Mouse (Mus musculus) cerebellum, adult (tissue): ENCODE measurements around the gene Babam2.

Experiments used
- ATAC-seq: cut with Nextera tagmentation; 2 replicates; pipeline ENCODE4 v1.9.2; 2017; ENCODE audit warnings: mild to moderate bottlenecking, moderate library complexity, mixed read lengths; ENCODE audit not compliant: insufficient number of reproducible peaks, low FRiP score, low TSS enrichment

The Babam2 gene

GRCm38 (mm10) chr5:31924075-31924474, 226.6 kb downstream of the Babam2 start:
- no peak for ATAC-seq

DNA sequence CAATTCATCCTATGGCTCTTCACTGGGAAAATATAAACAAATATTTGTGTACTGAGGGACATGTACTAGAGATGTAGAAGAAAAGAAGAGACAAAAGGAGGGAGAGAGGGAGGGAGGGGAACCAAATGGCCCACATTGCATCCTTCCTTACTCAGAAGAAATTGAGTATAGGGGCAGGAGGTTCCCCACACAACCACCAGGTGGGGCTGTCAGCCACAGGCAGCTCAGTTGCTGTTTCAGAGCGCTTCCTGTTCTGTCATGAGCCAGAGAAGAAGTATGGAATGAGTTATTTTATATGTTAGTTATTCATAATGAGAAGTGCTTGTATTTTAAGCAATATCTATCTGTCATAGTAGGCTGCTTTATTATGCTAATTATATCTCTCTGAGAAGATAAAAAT, 229.1 kb downstream of the Babam2 start:
- no peak for ATAC-seq

DNA sequence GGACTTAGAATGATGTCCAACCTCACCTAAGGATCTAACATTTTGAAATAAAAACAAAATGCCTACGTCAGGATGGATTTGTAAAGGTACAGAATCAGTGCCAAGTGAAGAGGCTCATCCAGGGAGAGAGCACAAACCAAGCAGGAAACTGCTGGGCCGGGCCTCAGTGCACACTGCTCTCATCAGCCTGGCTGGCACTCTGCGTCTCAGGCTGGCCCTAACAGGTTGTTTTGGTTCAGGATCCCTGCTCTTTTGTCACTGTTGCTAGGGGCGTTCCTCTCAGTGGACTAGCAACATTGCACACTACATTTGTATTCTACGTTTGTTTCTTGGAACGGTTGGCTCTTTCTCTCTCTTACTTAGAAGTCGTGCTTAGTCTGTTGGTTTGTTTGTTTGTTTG, 231.5 kb downstream of the Babam2 start:
- no peak for ATAC-seq

- ATAC-seq: no peak
Observed at GRCm38 (mm10) chr5:31931127-31931625, 233.7 kb downstream of the Babam2 start.

DNA sequence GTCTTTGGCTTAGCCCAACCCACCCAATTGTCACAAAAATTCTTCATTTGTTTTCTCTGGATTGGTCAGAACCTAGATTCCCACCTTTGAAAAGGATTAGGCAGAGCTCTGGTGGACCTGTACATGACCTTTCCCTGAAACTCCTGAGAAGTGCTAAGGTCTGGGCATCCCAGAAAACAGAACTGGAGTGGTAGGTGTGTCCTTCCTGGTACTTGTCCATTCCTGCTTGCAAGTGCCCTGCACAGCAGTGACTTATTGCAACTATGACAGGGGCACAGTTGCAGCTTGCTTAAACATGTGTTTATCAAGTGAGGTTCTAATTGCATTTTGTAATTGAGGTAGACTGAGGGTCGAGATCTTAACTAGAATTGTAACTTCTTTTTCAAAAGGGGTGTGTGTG, 234.2 kb downstream of the Babam2 start:
- ATAC-seq: no peak

DNA sequence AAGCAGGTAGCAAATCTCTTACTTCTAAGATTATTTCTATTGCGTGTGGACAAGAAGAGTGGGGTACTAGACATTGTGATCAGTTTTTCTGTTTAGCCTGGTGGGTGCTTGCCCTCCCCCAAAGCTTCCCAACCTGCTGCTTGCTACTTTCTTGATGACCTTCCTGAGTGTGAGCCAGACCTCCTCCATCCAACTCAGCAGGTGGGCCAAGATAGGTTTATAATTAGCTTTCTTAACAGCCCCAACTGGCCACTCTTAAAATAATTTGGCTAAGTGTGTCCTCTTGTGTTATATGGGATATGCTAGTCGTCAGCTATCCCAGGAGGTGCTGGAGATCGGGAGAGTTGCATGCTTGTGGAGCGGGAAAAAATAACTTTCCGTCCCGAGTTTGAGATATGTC, 235.8 kb downstream of the Babam2 start:
- ATAC-seq: no peak

DNA sequence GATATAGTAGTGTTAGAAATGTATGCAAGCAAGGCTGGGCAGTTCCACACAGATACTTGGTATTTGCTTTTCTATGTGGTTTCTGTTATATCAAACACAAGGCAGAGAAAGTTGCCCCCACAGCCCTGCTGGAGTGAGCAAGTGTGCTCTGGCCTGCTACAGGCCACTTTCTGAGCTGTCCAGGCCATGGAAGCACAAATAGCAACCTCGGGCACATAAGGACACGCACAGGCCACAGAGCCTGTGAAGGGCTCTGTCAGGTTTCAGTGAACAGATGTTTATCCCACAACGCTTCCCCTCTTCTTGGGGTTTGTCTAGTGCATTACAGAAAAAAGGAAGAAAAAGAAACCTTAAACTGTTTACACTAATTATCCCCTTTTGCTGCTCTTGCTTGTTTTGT, 236.9 kb downstream of the Babam2 start:
- no peak for ATAC-seq

GRCm38 (mm10) chr5:31935936-31936335, 238.5 kb downstream of the Babam2 start:
- no peak for ATAC-seq

- ATAC-seq: no peak
Observed at GRCm38 (mm10) chr5:31936523-31936922, 239.0 kb downstream of the Babam2 start.

DNA sequence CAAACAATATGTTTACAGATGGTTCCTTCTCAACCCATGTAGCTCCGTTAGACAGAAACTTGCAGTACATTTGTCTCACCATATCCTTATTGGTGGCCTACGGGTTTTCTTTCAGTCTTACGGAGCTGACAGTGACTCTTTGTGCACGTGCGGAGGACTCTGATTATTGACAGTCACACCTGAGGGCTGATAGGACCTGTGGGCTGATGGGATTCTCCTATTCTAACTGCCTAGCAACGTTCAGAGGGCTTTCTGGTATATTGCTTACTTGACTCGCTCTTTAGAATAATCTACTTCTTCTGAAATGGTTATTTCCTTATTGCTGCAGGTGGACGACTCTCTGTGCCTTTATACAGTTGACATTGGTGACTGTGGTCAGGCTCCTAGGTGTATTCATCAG, 243.4 kb downstream of the Babam2 start:
- ATAC-seq: no peak

DNA sequence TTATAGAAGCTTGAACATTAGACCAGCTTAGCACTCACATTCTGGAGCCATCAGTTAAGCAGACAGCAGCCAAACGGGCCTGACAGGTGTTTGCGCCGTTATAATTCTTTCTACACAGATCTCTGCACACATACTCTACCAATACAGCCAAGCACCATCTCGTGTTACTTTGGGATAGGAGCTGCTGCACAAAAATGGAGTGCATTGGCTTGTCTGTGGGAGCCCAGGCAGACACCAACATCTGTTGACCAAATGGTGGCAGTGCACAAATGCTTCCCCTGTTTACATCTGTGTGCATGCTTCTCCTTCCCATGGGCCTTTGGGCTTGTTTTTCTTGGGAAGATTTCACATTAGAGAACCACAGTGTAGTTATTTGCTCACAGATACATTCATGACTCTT, 249.7 kb downstream of the Babam2 start:
- no peak for ATAC-seq

DNA sequence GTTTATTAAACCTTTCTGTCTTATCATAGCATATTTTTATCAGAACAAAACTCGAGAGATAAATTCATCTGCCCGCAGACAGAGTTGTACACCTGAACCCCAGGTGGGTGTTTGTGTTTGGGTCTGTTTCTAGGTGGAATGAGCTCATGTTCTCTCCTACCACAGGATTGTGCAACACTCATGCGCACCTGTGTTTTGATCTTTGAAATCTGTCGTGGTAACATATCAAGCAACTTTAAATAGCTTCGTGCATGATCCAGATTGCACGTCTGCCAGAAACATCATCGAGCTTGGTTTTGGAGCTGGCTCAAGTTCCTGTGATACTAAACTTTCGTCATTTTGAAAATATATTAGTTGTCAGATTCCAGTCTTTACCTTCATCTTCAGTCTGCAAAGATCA, 251.9 kb downstream of the Babam2 start:
- ATAC-seq: no peak

- no peak for ATAC-seq
Observed at GRCm38 (mm10) chr5:31950532-31950931, 253.0 kb downstream of the Babam2 start.

DNA sequence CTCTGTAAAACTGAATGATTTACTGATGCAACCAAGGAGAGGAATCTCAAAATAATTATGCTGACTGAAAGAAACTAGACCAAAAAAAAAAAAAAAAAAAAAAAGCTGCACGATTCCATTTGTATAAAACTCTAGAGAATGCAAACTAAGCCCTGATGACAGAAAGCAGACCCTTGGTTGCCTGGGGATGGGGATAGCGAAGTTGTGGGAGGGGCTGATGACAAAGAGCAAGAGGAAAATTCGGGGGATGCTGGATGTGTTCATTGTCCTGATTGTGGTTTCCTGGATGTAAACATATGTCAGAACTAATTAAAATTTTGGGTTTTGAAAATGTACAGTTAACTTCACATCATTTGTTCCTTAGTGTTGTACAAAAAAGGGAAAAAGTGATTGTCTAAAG, 257.7 kb downstream of the Babam2 start:
- ATAC-seq: no peak

GRCm38 (mm10) chr5:31956336-31956735, 258.9 kb downstream of the Babam2 start:
- ATAC-seq: no peak

GRCm38 (mm10) chr5:31959886-31960285, 262.4 kb downstream of the Babam2 start:
- ATAC-seq: no peak; the same call in 1 of the 2 replicates

DNA sequence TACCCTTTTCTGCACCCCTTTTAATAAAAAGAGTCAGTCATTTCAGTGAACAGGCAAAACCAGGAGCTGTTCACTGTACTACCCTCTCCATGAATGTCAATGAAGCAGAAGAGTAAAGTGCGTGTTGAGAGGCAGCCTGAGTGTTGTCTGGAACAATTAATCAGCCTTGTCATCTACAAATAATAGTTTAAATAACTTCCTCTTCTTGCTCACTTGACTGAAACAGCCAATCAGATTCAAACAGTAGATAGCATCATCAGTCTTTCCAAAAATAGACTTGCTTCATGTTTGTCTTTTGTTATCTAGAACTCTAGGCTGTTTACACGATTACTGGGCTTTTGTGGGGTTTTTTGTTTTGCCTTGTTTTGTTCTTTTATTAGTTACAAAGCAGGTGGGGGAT, 263.9 kb downstream of the Babam2 start:
- no peak for ATAC-seq

GRCm38 (mm10) chr5:31962346-31962745, 264.9 kb downstream of the Babam2 start:
- no peak for ATAC-seq

- no peak for ATAC-seq
Observed at GRCm38 (mm10) chr5:31963352-31963751, 265.9 kb downstream of the Babam2 start.

- ATAC-seq: no peak
Observed at GRCm38 (mm10) chr5:31963851-31964250, 266.4 kb downstream of the Babam2 start.

- ATAC-seq: no peak
Observed at GRCm38 (mm10) chr5:31966741-31967140, 269.3 kb downstream of the Babam2 start.

GRCm38 (mm10) chr5:31967526-31967925, 270.0 kb downstream of the Babam2 start:
- ATAC-seq: 0 out of 2 replicates have a peak, but pooled peaks have one; percentile 29

DNA sequence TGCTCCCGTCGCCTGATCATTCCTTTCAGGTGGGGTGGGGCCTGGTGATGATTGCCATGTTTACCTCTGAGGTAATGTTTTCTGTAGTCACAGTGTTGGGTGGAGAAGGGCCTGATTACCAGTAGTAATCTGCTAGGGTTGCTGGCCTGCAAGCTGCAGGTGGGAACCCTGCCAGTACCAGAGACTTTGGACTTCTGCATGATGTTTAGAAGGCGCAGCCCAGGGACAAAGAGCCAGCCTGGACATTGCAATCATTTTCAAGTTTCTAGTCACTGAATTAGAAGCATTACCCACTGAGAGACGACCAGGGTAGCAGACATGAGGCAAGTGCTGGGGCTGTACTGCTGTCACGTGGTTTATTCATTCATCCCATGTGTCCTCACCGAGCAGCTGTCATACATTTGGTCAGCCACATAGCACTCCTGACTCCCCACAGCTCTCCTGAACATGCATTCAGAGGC, 270.6 kb downstream of the Babam2 start:
- ATAC-seq: peak; percentile 64
